20 mouse cellular contexts compared by ENCODE assay signal in the genomic region with DNA sequence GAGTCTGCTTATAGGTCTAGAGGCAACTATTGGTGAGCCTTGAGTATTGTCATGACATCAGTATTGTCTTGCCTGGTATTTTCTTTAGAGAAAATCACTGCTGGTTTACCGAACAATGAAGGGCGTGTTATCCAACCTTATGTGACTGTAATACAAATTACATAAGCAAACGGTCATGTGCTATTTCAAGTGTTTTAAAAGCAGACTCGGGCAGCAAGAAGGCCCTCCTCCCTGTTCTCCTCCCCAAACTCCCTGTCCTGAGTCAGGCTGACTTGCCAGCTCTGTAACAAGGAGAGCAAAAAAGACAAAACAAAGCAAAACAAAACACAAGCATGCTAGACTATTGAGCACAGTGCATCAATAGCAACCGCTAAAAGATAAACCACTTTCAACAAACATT. TPM values are rescaled to one million over a fixed set of nuclear protein-coding genes. Genes with fewer than 3 reads are reported as not detected.
DNase-seq lines count a peak whose midpoint lies in the region; ATAC-seq and TF ChIP-seq lines count a peak whose summit lies in the region.
"Had no signal": no experiment of that assay in that cellular context is flagged by ENCODE, and none has a peak within 500 bp of the region (broad histone marks: within the 10 kb centered on the region; RNA-seq: fewer than 3 reads in every experiment).

No protein-coding gene starts in this region.

- no peak for TF ChIP-seq CTCF in thymus, adult 2 months (IDR thresholded peaks at IDR 0.05; ENCODE audit: borderline replicate concordance, control insufficient read depth, extremely low read depth, insufficient read depth, low read length, poor library complexity)

- H3K9me3 ChIP-seq in hindbrain, embryonic 14.5 days (ENCODE audit: control insufficient read depth, low read length): peaks cover 17% of the 10 kb centered on the region
- H3K9me3 ChIP-seq in hindbrain, embryonic 12.5 days (replicated peaks): peaks cover 14% of the 10 kb centered on the region
- H3K9me3 ChIP-seq in neural tube, embryonic 13.5 days: peaks cover 14% of the 10 kb centered on the region
- H3K9me3 ChIP-seq in neural tube, embryonic 15.5 days (replicated peaks): peaks cover 16% of the 10 kb centered on the region; the same call in 1 of the 2 replicates

- DNase-seq in hindbrain, embryonic 14.5 days (ENCODE audit: low spot score): no peak
- peak; percentile 4 for DNase-seq in lung, postnatal 14 days
- DNase-seq in thymus, adult 2 months: no peak
- no peak for DNase-seq in frontal cortex, postnatal 25 days (ENCODE audit: low spot score in 2 of 2)
- DNase-seq: cerebellum, adult 11 months; cerebellum, postnatal 36 days; gastrocnemius, postnatal 36 days; liver; lung, embryonic 14.5 days had no signal

- 67% methylated on average over 5 of the region's 5 CpGs for WGBS in hindbrain, embryonic 14.5 days
- WGBS in hindbrain, embryonic 12.5 days: 65% methylated on average over 5 of the region's 5 CpGs
- 71% methylated on average over 5 of the region's 5 CpGs for WGBS in neural tube, embryonic 13.5 days
- WGBS in neural tube, embryonic 15.5 days: 71% methylated on average over 5 of the region's 5 CpGs
- WGBS in thymus, adult 2 months: 89% methylated on average over 5 of the region's 5 CpGs

- no peak overlapping the region for H3K9ac ChIP-seq in hindbrain, embryonic 14.5 days
- no peak overlapping the region for H3K9ac ChIP-seq in hindbrain, embryonic 12.5 days
- H3K9ac ChIP-seq in neural tube, embryonic 13.5 days: no peak overlapping the region
- H3K9ac ChIP-seq in neural tube, embryonic 15.5 days (replicated peaks): no peak overlapping the region
- H3K9ac ChIP-seq: embryonic facial prominence, embryonic 12.5 days; lung, embryonic 14.5 days; neural tube, embryonic 12.5 days had no signal

- peak overlapping the region; percentile 99; the same call in 1 of the 2 replicates for H3K27ac ChIP-seq in hindbrain, embryonic 14.5 days
- no peak overlapping the region for H3K27ac ChIP-seq in hindbrain, embryonic 12.5 days
- 0 out of 2 replicates have a peak overlapping the region, but pooled peaks have one; percentile 20 for H3K27ac ChIP-seq in neural tube, embryonic 13.5 days (replicated peaks)
- no peak overlapping the region; the same call in 1 of the 2 replicates for H3K27ac ChIP-seq in neural tube, embryonic 15.5 days (replicated peaks)
- no peak overlapping the region for H3K27ac ChIP-seq in thymus, adult 2 months (ENCODE audit: control insufficient read depth, insufficient read depth, low read length)
- H3K27ac ChIP-seq: embryonic facial prominence, embryonic 12.5 days; hindbrain, postnatal 0 days; kidney, postnatal 0 days; neural tube, embryonic 12.5 days had no signal

- no peak for TF ChIP-seq POLR2A in thymus, adult 2 months (IDR thresholded peaks at IDR 0.05; ENCODE audit: control insufficient read depth, extremely low read depth, insufficient read depth, low read length, poor library complexity)

- H3K4me2 ChIP-seq in hindbrain, embryonic 14.5 days (replicated peaks): no peak overlapping the region
- no peak overlapping the region for H3K4me2 ChIP-seq in hindbrain, embryonic 12.5 days (replicated peaks)
- no peak overlapping the region for H3K4me2 ChIP-seq in neural tube, embryonic 13.5 days
- H3K4me2 ChIP-seq in neural tube, embryonic 15.5 days: no peak overlapping the region
- H3K4me2 ChIP-seq: embryonic facial prominence, embryonic 12.5 days; heart, embryonic 11.5 days; lung, embryonic 14.5 days; neural tube, embryonic 12.5 days had no signal

- H3K4me1 ChIP-seq in hindbrain, embryonic 14.5 days (replicated peaks; ENCODE audit: control insufficient read depth, insufficient read depth, low read length): peaks cover 31% of the 10 kb centered on the region
- H3K4me1 ChIP-seq in hindbrain, embryonic 12.5 days: peaks cover 20% of the 10 kb centered on the region
- peaks cover 32% of the 10 kb centered on the region for H3K4me1 ChIP-seq in neural tube, embryonic 13.5 days (replicated peaks)
- peaks cover 28% of the 10 kb centered on the region for H3K4me1 ChIP-seq in neural tube, embryonic 15.5 days
- peaks cover 6% of the 10 kb centered on the region for H3K4me1 ChIP-seq in thymus, adult 2 months (replicated peaks; ENCODE audit: control insufficient read depth, insufficient read depth, low read length)

- no peak for ATAC-seq in hindbrain, embryonic 14.5 days (ENCODE audit: low FRiP score)
- no peak for ATAC-seq in hindbrain, embryonic 12.5 days (ENCODE audit: low FRiP score)
- no peak for ATAC-seq in neural tube, embryonic 13.5 days (ENCODE audit: low read depth)
- no peak for ATAC-seq in neural tube, embryonic 15.5 days (ENCODE audit: low FRiP score)
- ATAC-seq: hindbrain, postnatal 0 days; Patski had no signal

- H3K27me3 ChIP-seq in hindbrain, embryonic 14.5 days (ENCODE audit: control insufficient read depth, insufficient read depth, low read length): no peaks in the 10 kb centered on the region
- no peaks in the 10 kb centered on the region for H3K27me3 ChIP-seq in hindbrain, embryonic 12.5 days
- H3K27me3 ChIP-seq in neural tube, embryonic 13.5 days: no peaks in the 10 kb centered on the region
- H3K27me3 ChIP-seq in neural tube, embryonic 15.5 days (replicated peaks): no peaks in the 10 kb centered on the region
- no peaks in the 10 kb centered on the region for H3K27me3 ChIP-seq in thymus, adult 2 months (ENCODE audit: control insufficient read depth, insufficient read depth, low read length)
- H3K27me3 ChIP-seq: CH12.LX; embryonic facial prominence, embryonic 12.5 days; neural tube, embryonic 12.5 days; Patski had no signal

- no peak overlapping the region for H3K4me3 ChIP-seq in hindbrain, embryonic 14.5 days (replicated peaks; ENCODE audit: low read length)
- H3K4me3 ChIP-seq in hindbrain, embryonic 12.5 days: no peak overlapping the region
- no peak overlapping the region for H3K4me3 ChIP-seq in neural tube, embryonic 13.5 days
- no peak overlapping the region for H3K4me3 ChIP-seq in neural tube, embryonic 15.5 days (replicated peaks)
- no peak overlapping the region for H3K4me3 ChIP-seq in thymus, adult 2 months (ENCODE audit: control insufficient read depth, insufficient read depth, low read length)
- H3K4me3 ChIP-seq: embryonic facial prominence, embryonic 12.5 days; neural tube, embryonic 12.5 days had no signal

- H3K36me3 ChIP-seq in hindbrain, embryonic 14.5 days (replicated peaks; ENCODE audit: control insufficient read depth, insufficient read depth): peaks cover 17% of the 10 kb centered on the region
- H3K36me3 ChIP-seq in hindbrain, embryonic 12.5 days: peaks cover 23% of the 10 kb centered on the region
- peaks cover 26% of the 10 kb centered on the region for H3K36me3 ChIP-seq in neural tube, embryonic 13.5 days
- H3K36me3 ChIP-seq in neural tube, embryonic 15.5 days: peaks cover 22% of the 10 kb centered on the region
- peaks cover 13% of the 10 kb centered on the region for H3K36me3 ChIP-seq in thymus, adult 2 months (ENCODE audit: control insufficient read depth, insufficient read depth, low read length)

RNA-seq across cellular contexts. Expression of gene Zfp68, which starts 1.3 kb away (rescaled TPM):
- 83.0 and 91.1 TPM in 2 replicates for polyA plus RNA-seq in hindbrain, embryonic 14.5 days (2014; fragmentation: Nextera tagmentation; extraction: Ambion mirVana)
- 84.2 and 89.4 TPM in 2 replicates for polyA plus RNA-seq in hindbrain, embryonic 12.5 days (2016; fragmentation: Nextera tagmentation; extraction: Ambion mirVana)
- 78.0 and 86.3 TPM in 2 replicates for polyA plus RNA-seq in neural tube, embryonic 13.5 days (2015; fragmentation: Nextera tagmentation; extraction: Ambion mirVana)
- 66.9 and 69.6 TPM in 2 replicates for polyA plus RNA-seq in neural tube, embryonic 15.5 days (2015; fragmentation: Nextera tagmentation; extraction: Ambion mirVana)
- polyA plus RNA-seq in thymus, adult 2 months (2012; rRNA removed): 10.0 and 11.1 TPM in 2 replicates

RNA-seq across cellular contexts. Expression of gene A430033K04Rik, which starts 1.8 kb away (rescaled TPM):
- 20.0 and 20.7 TPM in 2 replicates for polyA plus RNA-seq in hindbrain, embryonic 14.5 days (2014; fragmentation: Nextera tagmentation; extraction: Ambion mirVana)
- 18.2 and 18.8 TPM in 2 replicates for polyA plus RNA-seq in hindbrain, embryonic 12.5 days (2016; fragmentation: Nextera tagmentation; extraction: Ambion mirVana)
- 18.8 and 22.6 TPM in 2 replicates for polyA plus RNA-seq in neural tube, embryonic 13.5 days (2015; fragmentation: Nextera tagmentation; extraction: Ambion mirVana)
- polyA plus RNA-seq in neural tube, embryonic 15.5 days (2015; fragmentation: Nextera tagmentation; extraction: Ambion mirVana): 22.1 and 22.2 TPM in 2 replicates
- 3.6 and 4.1 TPM in 2 replicates for polyA plus RNA-seq in thymus, adult 2 months (2012; rRNA removed)

RNA-seq across cellular contexts. Expression of gene 1700123K08Rik, which starts 56.3 kb away (rescaled TPM):
- polyA plus RNA-seq in hindbrain, embryonic 14.5 days (2014; fragmentation: Nextera tagmentation; extraction: Ambion mirVana): not detected in 2 replicates
- polyA plus RNA-seq in hindbrain, embryonic 12.5 days (2016; fragmentation: Nextera tagmentation; extraction: Ambion mirVana): not detected in 2 replicates
- polyA plus RNA-seq in neural tube, embryonic 13.5 days (2015; fragmentation: Nextera tagmentation; extraction: Ambion mirVana): not detected in 2 replicates
- 0.20 TPM in 1 of 2 replicates, not detected in the other for polyA plus RNA-seq in neural tube, embryonic 15.5 days (2015; fragmentation: Nextera tagmentation; extraction: Ambion mirVana)
- polyA plus RNA-seq in thymus, adult 2 months (2012; rRNA removed): not detected in 2 replicates
- polyA plus RNA-seq: heart, embryonic 11.5 days; hindbrain, postnatal 0 days; kidney, postnatal 0 days; lung, embryonic 14.5 days; neural tube, embryonic 12.5 days; Patski; thymus, postnatal 0 days had no signal

Comparison
In these comparisons a context has a peak if more than half of its experiments do, and no peak if none do; other contexts are left out.
1. H3K27ac ChIP-seq: peak in hindbrain, embryonic 14.5 days (single experiment) and neural tube, embryonic 13.5 days (single experiment); none in hindbrain, embryonic 12.5 days (single experiment), neural tube, embryonic 15.5 days (single experiment) and thymus, adult 2 months (single experiment).